Mouse (Mus musculus): ENCODE data around the gene Gm11444.

The Gm11444 gene

GRCm38 (mm10) chr11:85814678-85815077, 35.5 kb downstream of the Gm11444 start:
- DNase-seq (ENCODE audit: low spot score in 2 of 2): no peak

DNA sequence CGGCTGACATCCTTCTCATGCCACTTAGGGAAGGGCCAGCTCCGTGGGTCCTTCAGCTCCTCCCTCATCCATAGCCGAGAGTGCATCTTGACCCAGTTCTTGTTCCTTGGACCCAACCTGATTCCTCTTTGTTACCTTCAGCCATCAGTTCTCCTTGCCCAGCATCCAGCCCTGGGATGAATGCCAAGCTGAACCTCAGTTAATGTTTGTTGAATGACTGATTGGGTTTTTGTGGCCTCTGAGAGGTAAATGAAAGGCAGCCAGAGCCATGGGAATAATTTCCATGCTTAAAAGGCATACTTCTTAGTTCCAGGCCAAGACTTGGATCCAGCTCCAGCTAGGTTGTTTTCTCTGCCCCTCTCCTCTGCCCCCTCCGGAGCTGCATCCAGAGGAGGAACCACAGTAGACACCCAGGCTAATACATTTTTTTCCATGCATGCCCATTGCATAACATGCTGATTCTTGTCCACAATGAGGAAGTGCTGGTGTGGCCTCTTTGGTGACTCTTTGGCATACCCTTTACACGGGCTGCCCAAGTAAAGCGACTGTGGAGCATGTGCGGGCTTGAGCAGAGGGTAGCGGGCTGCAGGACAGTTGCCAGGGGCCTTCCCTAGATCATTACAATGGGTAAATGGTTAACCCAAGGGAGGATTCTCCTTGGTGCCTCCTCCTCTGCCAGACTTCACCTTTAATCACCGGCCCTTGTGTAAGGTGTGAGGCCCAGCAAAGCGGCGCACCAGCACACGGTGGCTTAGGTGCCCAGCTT, 37.7 kb downstream of the Gm11444 start:
- no peak for DNase-seq (ENCODE audit: low spot score in 2 of 2)

DNA sequence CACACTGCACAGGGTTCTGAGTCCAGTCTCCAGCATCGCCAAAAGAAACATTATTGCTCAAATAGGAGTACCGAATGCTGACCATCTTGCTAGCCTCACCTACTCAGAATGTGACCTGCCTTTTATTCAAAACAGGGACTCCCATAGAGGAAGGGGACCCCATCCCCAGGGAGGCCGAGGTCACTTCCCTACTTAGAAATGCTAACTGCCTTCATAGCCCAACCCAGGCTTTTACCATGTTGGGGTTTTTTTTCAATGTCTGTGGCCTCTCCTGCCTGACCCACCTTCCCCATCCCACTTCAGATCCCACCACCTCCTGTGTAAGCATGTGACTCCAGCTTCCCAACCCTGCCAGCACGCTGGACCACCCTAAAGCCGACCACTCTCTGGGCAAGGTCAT, 38.5 kb downstream of the Gm11444 start:
- DNase-seq (ENCODE audit: low spot score in 2 of 2): no peak

- DNase-seq (ENCODE audit: low spot score in 2 of 2): no peak
These were observed 38.9 kb downstream of the Gm11444 start for GRCm38 (mm10) chr11:85811229-85811628.

- DNase-seq (ENCODE audit: low spot score in 2 of 2): no peak
These were observed 42.8 kb downstream of the Gm11444 start for GRCm38 (mm10) chr11:85807353-85807752.

GRCm38 (mm10) chr11:85805779-85806178, 44.4 kb downstream of the Gm11444 start:
- no peak for DNase-seq (ENCODE audit: low spot score in 2 of 2)

- peak; percentile 52 to 73 for DNase-seq (ENCODE audit: low spot score in 2 of 2)
These were observed 46.1 kb downstream of the Gm11444 start for GRCm38 (mm10) chr11:85804048-85804447.

GRCm38 (mm10) chr11:85800380-85800779, 49.8 kb downstream of the Gm11444 start:
- no peak for DNase-seq (ENCODE audit: low spot score in 2 of 2)

DNA sequence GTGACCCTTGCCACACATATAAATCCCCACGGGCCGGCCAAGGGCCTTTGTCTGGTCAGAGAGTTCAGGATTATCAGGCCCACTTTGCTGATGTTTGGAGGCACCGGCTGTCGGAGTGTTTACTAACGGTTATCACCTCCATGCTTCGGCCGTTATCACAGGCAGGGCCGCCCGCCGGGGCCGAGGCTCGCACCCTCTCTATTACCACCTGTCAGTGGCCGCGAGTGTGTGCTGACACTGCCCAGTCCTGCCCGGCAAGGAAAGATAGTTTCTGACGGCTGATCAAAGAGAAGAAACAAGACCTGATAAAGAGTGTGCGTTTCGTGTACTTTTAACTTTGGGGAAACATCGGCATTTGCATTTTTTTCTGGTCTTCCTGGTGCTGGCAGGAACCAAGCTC, 50.3 kb downstream of the Gm11444 start:
- DNase-seq (ENCODE audit: low spot score in 2 of 2): peak in 1 of 2 experiments; percentile 8

- DNase-seq (ENCODE audit: low spot score in 2 of 2): peak in 1 of 2 experiments; percentile 8
These were observed 50.7 kb downstream of the Gm11444 start for GRCm38 (mm10) chr11:85799456-85799855.

Data from spleen, postnatal 36 days (tissue).